Mouse (Mus musculus): Measurements from ENCODE around the gene Prkca.
"Not testable (repeated sequence)": the region's sequence is repeated elsewhere in the genome, so short reads cannot be mapped to it uniquely, and the experiment has no call there.

Gene Prkca

GRCm38 (mm10) chr11:108101280-108101950 lies 242.3 kb downstream of the Prkca start:
- DNase-seq: no peak

GRCm38 (mm10) chr11:108098306-108098705 lies 245.4 kb downstream of the Prkca start:
- DNase-seq: no peak

- no peak for DNase-seq
These were observed 248.9 kb downstream of the Prkca start for GRCm38 (mm10) chr11:108094796-108095195.

GRCm38 (mm10) chr11:108093248-108093647 lies 250.5 kb downstream of the Prkca start:
- DNase-seq: no peak

- DNase-seq: no peak
These were observed 252.5 kb downstream of the Prkca start for GRCm38 (mm10) chr11:108091238-108091637.

GRCm38 (mm10) chr11:108090706-108091105 lies 253.0 kb downstream of the Prkca start:
- DNase-seq: no peak

GRCm38 (mm10) chr11:108088063-108088462 lies 255.7 kb downstream of the Prkca start:
- DNase-seq: no peak

- DNase-seq: not testable (repeated sequence)
These were observed 256.5 kb downstream of the Prkca start for GRCm38 (mm10) chr11:108087105-108087700.

GRCm38 (mm10) chr11:108082673-108083072 lies 261.1 kb downstream of the Prkca start:
- no peak for DNase-seq

- no peak for DNase-seq
These were observed 263.6 kb downstream of the Prkca start for GRCm38 (mm10) chr11:108079946-108080650.

GRCm38 (mm10) chr11:108079454-108079853 lies 264.3 kb downstream of the Prkca start:
- DNase-seq: no peak

- no peak for DNase-seq
These were observed 266.2 kb downstream of the Prkca start for GRCm38 (mm10) chr11:108077514-108077913.

GRCm38 (mm10) chr11:108072606-108073243 lies 271.0 kb downstream of the Prkca start:
- DNase-seq: no peak

- DNase-seq: no peak
These were observed 272.5 kb downstream of the Prkca start for GRCm38 (mm10) chr11:108071230-108071629.

GRCm38 (mm10) chr11:108070038-108070437 lies 273.7 kb downstream of the Prkca start:
- DNase-seq: no peak

GRCm38 (mm10) chr11:108068430-108068829 lies 275.3 kb downstream of the Prkca start:
- no peak for DNase-seq

GRCm38 (mm10) chr11:108067161-108067560 lies 276.6 kb downstream of the Prkca start:
- no peak for DNase-seq

GRCm38 (mm10) chr11:108064401-108064800 lies 279.3 kb downstream of the Prkca start:
- DNase-seq: no peak

- no peak for DNase-seq
These were observed 280.6 kb downstream of the Prkca start for GRCm38 (mm10) chr11:108063096-108063495.

GRCm38 (mm10) chr11:108061571-108062479 lies 281.9 kb downstream of the Prkca start:
- DNase-seq: no peak

- no peak for DNase-seq
These were observed 286.6 kb downstream of the Prkca start for GRCm38 (mm10) chr11:108057138-108057537.

GRCm38 (mm10) chr11:108054647-108055046 lies 289.1 kb downstream of the Prkca start:
- DNase-seq: no peak

All from cerebellum, adult 8-10 months (tissue).